Mouse (Mus musculus) A20 (cell line): ENCODE measurements around the gene A830031A19Rik.

Source experiments
- DNase-seq: peaks from one replicate; pipeline ENCODE4 v3.0.0-alpha.2; 2011; ENCODE audit warnings: low read depth, low spot score

The A830031A19Rik gene

GRCm38 (mm10) chr11:24008976-24009375 lies 65.9 kb downstream of the A830031A19Rik start:
- no peak for DNase-seq

- DNase-seq = peak; percentile 44
These were observed 66.6 kb downstream of the A830031A19Rik start for GRCm38 (mm10) chr11:24008244-24008643.

DNA sequence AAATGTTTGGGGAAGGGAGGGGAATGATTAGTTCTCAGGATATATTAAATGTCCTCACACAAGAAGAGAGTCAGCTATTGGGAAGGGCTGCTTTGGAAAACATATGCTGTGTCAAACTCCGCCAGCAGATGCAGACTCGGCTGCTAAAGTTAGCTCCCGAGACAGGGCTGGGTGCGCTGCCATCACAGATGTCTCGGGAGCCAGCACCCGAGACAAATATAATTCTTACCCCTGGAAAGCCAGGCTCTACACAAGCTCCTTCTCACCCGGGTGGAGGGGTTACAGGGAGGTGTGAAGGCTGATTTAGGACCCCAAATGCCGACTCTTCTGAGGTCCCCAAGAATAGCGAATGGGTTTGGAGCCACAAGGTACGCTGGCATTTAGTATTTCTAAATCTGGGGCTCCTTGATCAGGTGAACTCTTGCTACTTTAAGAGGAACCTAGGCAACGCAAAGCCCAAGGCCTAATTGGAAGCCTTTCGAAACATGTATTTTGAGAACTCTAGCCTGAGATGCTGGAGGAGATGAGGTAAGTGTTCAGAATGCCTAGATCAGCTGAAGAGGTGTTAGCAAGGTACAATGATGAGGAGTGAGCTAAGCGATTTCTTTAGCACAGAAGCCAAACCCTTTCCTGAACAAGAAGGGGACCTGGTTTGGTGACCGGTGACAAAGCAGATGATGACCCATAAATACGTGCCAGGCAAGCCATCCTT lies 69.3 kb downstream of the A830031A19Rik start:
- no peak for DNase-seq

DNA sequence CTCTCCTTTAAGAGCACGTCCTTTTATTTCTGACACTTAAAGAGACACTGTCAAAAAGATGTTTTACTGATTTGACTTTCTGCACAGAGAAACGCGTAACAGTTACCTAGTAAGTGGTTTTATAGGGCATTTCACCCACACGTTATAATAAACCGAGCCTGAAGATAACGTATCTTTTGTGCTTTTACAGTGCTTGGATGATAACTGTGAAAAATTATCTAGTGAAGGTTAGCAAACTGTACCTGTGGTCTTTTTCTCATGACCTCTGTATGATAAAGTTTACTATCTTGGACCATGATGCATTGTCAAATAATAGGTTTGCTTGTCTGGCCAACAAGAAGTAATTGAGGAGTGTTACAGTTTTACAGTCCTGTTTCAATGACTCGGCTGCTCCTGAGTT lies 74.2 kb downstream of the A830031A19Rik start:
- DNase-seq = no peak
